Mouse (Mus musculus) liver, embryonic 16.5 days (tissue): ENCODE measurements around the gene Myh7. TPM values are rescaled to one million over a fixed set of nuclear protein-coding genes. Genes with fewer than 3 reads are reported as not detected.
"Not testable (repeated sequence)": the region's sequence is repeated elsewhere in the genome, so short reads cannot be mapped to it uniquely, and the experiment has no call there.

Experiments used
- ATAC-seq: fragments of 200-750 bp; cut with Nextera tagmentation; 2 replicates; pipeline ENCODE4 v1.8.0; 2017; ENCODE audit warnings: low read depth, mild to moderate bottlenecking, moderate number of reproducible peaks, moderate library complexity
- H3K27ac ChIP-seq: fragments of 300-500 bp; sonication (generic); 2 replicates; pipeline ENCODE4 v1.5.1; 2014; ENCODE audit warnings: mild to moderate bottlenecking, low read length
- H3K27me3 ChIP-seq: fragments of 300-500 bp; sonication (generic); 2 replicates; pipeline ENCODE4 v1.6.1; 2014; ENCODE audit warnings: low read depth, low read length, mixed read lengths; ENCODE audit not compliant: control insufficient read depth, insufficient read depth
- H3K36me3 ChIP-seq: fragments of 300-500 bp; sonication (generic); 2 replicates; pipeline ENCODE4 v1.6.1; 2014; ENCODE audit warnings: mild to moderate bottlenecking; ENCODE audit not compliant: control insufficient read depth, insufficient read depth
- H3K4me1 ChIP-seq: fragments of 300-500 bp; sonication (generic); 2 replicates; pipeline ENCODE4 v1.6.1; 2014; ENCODE audit warnings: low read depth, low read length, mixed read lengths; ENCODE audit not compliant: control insufficient read depth
- H3K4me2 ChIP-seq: fragments of 300-500 bp; sonication (generic); 2 replicates; pipeline ENCODE4 v1.6.1; 2014; ENCODE audit warnings: low read depth, low read length, mixed read lengths
- H3K4me3 ChIP-seq: fragments of 300-500 bp; sonication (generic); 2 replicates; pipeline ENCODE4 v1.5.1; 2014; ENCODE audit warnings: low read depth, mild to moderate bottlenecking, low read length
- H3K9ac ChIP-seq: fragments of 300-500 bp; sonication (generic); 2 replicates; pipeline ENCODE4 v1.6.1; 2014; ENCODE audit warnings: low read depth, low read length
- H3K9me3 ChIP-seq: fragments of 300-500 bp; sonication (generic); replicated peaks from 2 replicates; pipeline ENCODE4 v1.6.1; 2016; ENCODE audit warnings: low read length; ENCODE audit not compliant: control insufficient read depth
- WGBS: fragments of 180-500 bp; shearing (Covaris S2); extraction: QIAGEN DNeasy Blood & Tissue Kit; methylation state at CpG from one replicate; pipeline ENCODE4 v1.1.7; 2014; ENCODE audit not compliant: insufficient replicate concordance; 5-methylcytosine and 5-hydroxymethylcytosine counted together
- polyA plus RNA-seq: library from polyadenylated mRNA; unstranded; fragments of >200 nt; fragmentation: Nextera tagmentation; extraction: Ambion mirVana; gene quantifications from 2 replicates; pipeline ENCODE4 v1.2.1, GENCODE M21; 2015

Myh7 gene
- polyA plus RNA-seq, 1 experiment from 2014 or later = 3.1 TPM

DNA sequence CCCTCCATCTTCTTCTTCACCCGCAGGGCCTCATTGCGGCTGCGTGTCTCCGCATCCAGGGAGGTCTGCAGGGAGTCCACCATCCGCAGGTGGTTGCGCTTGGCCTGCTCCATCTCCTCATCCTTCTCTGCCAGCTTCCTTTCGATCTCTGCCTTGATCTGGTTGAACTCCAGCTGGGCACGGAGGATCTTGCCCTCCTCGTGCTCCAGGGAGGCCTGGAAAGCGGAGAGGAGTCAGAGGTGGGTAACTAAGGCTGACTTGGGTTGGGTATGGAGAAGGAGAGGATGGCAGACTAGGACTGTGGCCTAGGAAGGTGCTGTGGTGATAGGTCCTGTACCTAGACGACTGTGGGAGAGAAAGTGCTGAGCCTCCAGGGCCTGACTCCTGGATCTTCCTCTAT is 47.4 kb downstream of the Myh7 start:
- H3K4me3 ChIP-seq, H3K9me3 ChIP-seq, H3K27ac ChIP-seq, ATAC-seq, H3K9ac ChIP-seq, H3K36me3 ChIP-seq, H3K4me2 ChIP-seq, H3K27me3 ChIP-seq, H3K4me1 ChIP-seq: not testable (repeated sequence)
- 72% methylated on average over 9 of the region's 11 CpGs for WGBS

GRCm38 (mm10) chr14:54945975-54946704 is 48.3 kb downstream of the Myh7 start:
- Histone ChIP-seq H3K4me2 (no peak overlapping the region), H3K9ac (no peak overlapping the region), H3K27me3 (no peaks in the 10 kb centered on the region), H3K4me3 (no peak overlapping the region), H3K4me1 (no peaks in the 10 kb centered on the region), H3K9me3 (no peaks in the 10 kb centered on the region), H3K27ac (no peak overlapping the region), H3K36me3 (no peaks in the 10 kb centered on the region)
- no peak for ATAC-seq
- WGBS = 69% methylated on average over 19 of the region's 19 CpGs

- H3K36me3 ChIP-seq = no peaks in the 10 kb centered on the region
Measured at GRCm38 (mm10) chr14:54944939-54945338, 49.5 kb downstream of the Myh7 start.

DNA sequence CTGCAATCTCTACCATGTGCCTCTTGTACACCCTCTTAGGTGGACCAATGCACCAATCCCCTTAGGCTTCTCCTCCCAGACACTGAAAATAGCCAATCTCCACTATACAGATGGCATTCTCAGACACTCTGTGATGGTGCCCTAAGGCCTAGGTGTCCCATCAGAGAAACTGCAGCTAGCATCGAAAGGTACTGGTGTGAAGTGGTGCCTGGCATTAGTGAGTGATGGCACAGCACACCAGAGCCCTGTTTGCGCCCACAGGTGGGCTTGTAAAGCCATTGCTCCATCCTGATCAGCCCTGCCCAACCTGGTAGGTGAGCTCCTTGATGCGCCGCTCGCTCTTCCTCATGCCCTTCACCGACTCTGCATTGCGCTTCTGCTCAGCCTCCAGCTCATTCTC is 50.5 kb downstream of the Myh7 start:
- H3K9me3 ChIP-seq = no peaks in the 10 kb centered on the region
- H3K36me3 ChIP-seq = no peaks in the 10 kb centered on the region
- H3K27me3 ChIP-seq = no peaks in the 10 kb centered on the region
- H3K4me1 ChIP-seq = no peaks in the 10 kb centered on the region
- no peak overlapping the region for H3K27ac ChIP-seq
- no peak overlapping the region for H3K9ac ChIP-seq
- 71% methylated on average over 7 of the region's 7 CpGs for WGBS
- H3K4me2 ChIP-seq = no peak overlapping the region
- H3K4me3 ChIP-seq = no peak overlapping the region
- no peak for ATAC-seq

More at GRCm38 (mm10) chr14:54944939-54945338, 49.5 kb downstream of the Myh7 start:
- no peak overlapping the region for H3K9ac ChIP-seq
- no peak overlapping the region for H3K27ac ChIP-seq
- no peak for ATAC-seq
- H3K27me3 ChIP-seq = no peaks in the 10 kb centered on the region
- no peak overlapping the region for H3K4me2 ChIP-seq
- no peaks in the 10 kb centered on the region for H3K4me1 ChIP-seq
- H3K9me3 ChIP-seq = no peaks in the 10 kb centered on the region
- H3K4me3 ChIP-seq = no peak overlapping the region
- WGBS = 42% methylated on average over 2 of the region's 2 CpGs

DNA sequence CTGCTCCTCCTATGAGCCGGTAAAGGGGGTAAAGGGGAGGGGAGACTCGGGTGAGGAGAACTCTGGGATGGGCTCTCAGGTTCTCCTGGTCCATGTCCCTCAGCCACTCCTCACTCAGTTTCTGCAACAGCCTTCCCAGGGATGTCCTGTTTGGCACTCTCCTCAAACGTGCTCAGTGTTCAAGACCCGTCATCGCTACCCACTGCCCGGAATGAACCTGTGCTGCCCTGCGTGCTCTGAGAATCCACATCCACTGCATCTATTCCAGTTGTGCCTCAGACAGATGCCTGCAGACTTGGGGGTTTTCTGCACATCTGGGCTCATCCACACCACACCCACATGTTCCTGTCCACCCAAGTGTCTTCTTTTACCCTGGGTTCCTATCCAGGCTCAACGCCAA is 51.9 kb downstream of the Myh7 start:
- 65% methylated on average over 8 of the region's 8 CpGs for WGBS
- no peak for ATAC-seq

DNA sequence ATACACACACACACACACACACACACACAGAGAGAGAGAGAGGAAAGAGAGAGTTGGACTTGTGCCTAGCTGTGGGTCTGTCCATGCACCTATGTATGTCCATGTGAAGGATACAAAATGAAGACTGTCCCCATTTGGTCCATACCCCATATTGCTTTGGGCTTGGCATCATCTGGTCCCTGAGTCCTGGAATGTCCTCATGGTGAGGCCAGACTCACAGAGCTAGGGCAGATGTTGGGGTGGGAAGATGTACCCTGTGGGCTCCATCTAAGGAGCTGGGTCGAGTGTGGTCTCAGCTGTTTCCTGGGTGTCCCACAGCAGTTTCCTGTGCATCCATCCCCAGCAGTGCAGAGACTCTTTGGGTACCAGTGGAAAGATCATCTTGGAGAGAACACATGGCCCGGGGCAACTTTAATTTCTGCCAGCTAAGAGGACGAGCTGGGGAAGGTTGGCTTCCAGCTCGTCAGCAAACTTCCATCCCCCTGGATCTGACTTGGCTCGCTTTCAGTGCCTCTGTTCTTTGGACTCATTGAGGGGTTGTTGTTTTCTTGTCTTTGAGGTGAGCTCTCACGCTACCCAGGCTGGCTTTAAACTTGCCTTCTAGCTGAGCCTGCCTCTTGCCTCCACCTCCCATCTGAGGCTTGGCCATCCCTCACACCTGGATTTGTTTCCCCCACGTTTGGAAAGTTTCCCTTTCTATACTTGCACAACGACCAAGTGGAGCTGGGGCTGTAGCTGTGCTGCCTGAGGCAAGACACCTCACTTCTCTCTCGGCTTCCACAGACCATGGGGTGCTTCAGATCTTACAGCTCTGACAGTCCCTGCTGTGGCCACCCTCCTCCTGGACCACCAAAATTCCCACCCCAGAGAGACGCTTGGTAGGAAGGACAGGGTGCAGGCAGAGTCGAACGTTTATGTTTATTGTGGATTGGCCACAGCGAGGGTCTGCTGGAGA is 53.1 kb downstream of the Myh7 start:
- no peak overlapping the region for H3K4me3 ChIP-seq

More for the DNA sequence above, 51.9 kb downstream of the Myh7 start:
- Histone ChIP-seq H3K4me1 (no peaks in the 10 kb centered on the region), H3K9me3 (no peaks in the 10 kb centered on the region), H3K36me3 (no peaks in the 10 kb centered on the region), H3K4me2 (no peak overlapping the region), H3K4me3 (no peak overlapping the region), H3K27me3 (no peaks in the 10 kb centered on the region), H3K9ac (no peak overlapping the region), H3K27ac (no peak overlapping the region)

GRCm38 (mm10) chr14:54940176-54940530 is 54.3 kb downstream of the Myh7 start:
- Histone ChIP-seq H3K4me1 (no peaks in the 10 kb centered on the region), H3K9ac (no peak overlapping the region), H3K4me3 (no peak overlapping the region), H3K9me3 (no peaks in the 10 kb centered on the region), H3K27ac (no peak overlapping the region), H3K4me2 (no peak overlapping the region), H3K36me3 (no peaks in the 10 kb centered on the region), H3K27me3 (no peaks in the 10 kb centered on the region)
- ATAC-seq = no peak
- 43% methylated on average over 3 of the region's 3 CpGs for WGBS

More for the DNA sequence above, 53.1 kb downstream of the Myh7 start:
- no peak overlapping the region for H3K27ac ChIP-seq
- no peak overlapping the region for H3K9ac ChIP-seq
- no peaks in the 10 kb centered on the region for H3K9me3 ChIP-seq
- ATAC-seq = no peak
- H3K4me2 ChIP-seq = no peak overlapping the region
- H3K36me3 ChIP-seq = no peaks in the 10 kb centered on the region
- no peaks in the 10 kb centered on the region for H3K27me3 ChIP-seq
- no peaks in the 10 kb centered on the region for H3K4me1 ChIP-seq
- 42% methylated on average over 13 of the region's 13 CpGs for WGBS

DNA sequence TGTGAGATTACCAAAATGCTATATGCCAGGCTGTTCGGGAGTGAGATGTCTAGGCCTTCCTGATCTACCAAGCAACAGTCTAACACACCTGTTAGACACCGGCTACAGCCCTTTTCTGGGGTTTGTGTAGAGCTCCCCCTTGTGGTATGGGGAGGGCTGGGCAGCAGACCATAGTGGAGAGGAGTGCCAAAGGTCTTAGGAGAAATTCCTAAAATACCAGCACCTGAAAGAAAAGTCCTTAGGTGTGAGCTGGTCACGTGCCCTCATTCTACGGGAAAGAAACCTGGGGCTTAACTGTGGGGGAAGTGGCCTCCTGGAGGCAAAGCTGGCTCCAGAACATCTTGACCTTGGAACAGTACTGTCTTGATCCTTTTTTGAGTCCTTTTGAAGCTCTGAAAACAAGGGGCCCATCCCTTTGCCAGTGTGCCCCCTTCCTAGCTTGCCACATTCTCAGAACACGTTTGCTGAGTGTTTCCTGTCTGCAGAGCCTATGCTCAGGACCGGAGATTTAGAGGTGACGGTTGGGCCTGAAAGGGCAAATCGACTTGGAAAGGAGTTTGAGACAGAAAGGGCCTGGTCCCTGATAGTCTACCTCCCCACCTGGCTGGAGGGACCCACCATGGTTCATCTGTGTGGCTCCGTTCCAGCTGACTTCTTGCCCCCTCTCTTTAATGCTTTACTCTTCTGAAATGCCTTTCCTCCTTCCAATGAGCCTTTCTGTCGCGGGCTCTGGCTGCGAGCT is 54.8 kb downstream of the Myh7 start:
- no peak for ATAC-seq
- Histone ChIP-seq H3K4me2 (no peak overlapping the region), H3K36me3 (no peaks in the 10 kb centered on the region), H3K4me1 (no peaks in the 10 kb centered on the region), H3K27ac (no peak overlapping the region), H3K9ac (no peak overlapping the region), H3K27me3 (no peaks in the 10 kb centered on the region), H3K9me3 (no peaks in the 10 kb centered on the region), H3K4me3 (no peak overlapping the region)
- 38% methylated on average over 12 of the region's 12 CpGs for WGBS
